Mouse (Mus musculus) CH12.LX (cell line): Measurements from ENCODE around the gene Rpl6. TPM values are rescaled to one million over a fixed set of nuclear protein-coding genes. Genes with fewer than 3 reads are reported as not detected.

ENCODE experiments used
- DNase-seq: peaks from one replicate; pipeline ENCODE4 v3.0.0-alpha.2; 2013; ENCODE audit errors: extremely low read depth
- H3K27ac ChIP-seq: 2 replicates; pipeline ENCODE4 v1.5.1; 2012; ENCODE audit warnings: low read depth, mild to moderate bottlenecking, control low read depth, moderate library complexity; ENCODE audit not compliant: insufficient read depth
- H3K27me3 ChIP-seq: replicated peaks from 2 replicates; pipeline ENCODE3; 2012; ENCODE audit warnings: inconsistent platforms
- H3K36me3 ChIP-seq, 2 experiments: replicated peaks in 1 of 2; 2 replicates each; pipeline versions ENCODE3 to v1.6.1; 2012; ENCODE audit warnings: inconsistent platforms in 1 of 2, low read length in 1 of 2, mild to moderate bottlenecking in 1 of 2, mixed read lengths in 1 of 2, moderate library complexity in 1 of 2; ENCODE audit not compliant: control insufficient read depth in 1 of 2, insufficient read depth in 1 of 2
- H3K4me1 ChIP-seq, 2 experiments: 2 replicates each; pipeline ENCODE4 v1.6.1; 2012; ENCODE audit warnings: inconsistent platforms in 1 of 2, moderate library complexity in 1 of 2; ENCODE audit not compliant: insufficient read depth in 2 of 2, control insufficient read depth in 1 of 2
- H3K4me2 ChIP-seq: 2 replicates; pipeline ENCODE4 v1.6.1; 2012; ENCODE audit warnings: low read depth, mild to moderate bottlenecking, control low read depth; ENCODE audit not compliant: poor library complexity, insufficient read depth, severe bottlenecking
- H3K4me3 ChIP-seq, 3 experiments: fragments of 150-350 bp in 1 of 3; sonication (generic) in 1 of 3; replicated peaks in 1 of 3; 2 replicates each; pipeline versions ENCODE3 to v1.5.1; 2011 to 2012; ENCODE audit warnings: low read depth in 2 of 3, low read length in 2 of 3, mild to moderate bottlenecking in 2 of 3, moderate library complexity in 2 of 3, control low read depth in 1 of 3, improper control_type of control experiment in 1 of 3, inconsistent platforms in 1 of 3, mixed read lengths in 1 of 3; ENCODE audit not compliant: poor library complexity in 1 of 3
- H3K79me2 ChIP-seq: replicated peaks from 2 replicates; pipeline ENCODE4 v1.6.1; 2012; ENCODE audit warnings: mild to moderate bottlenecking, moderate library complexity; ENCODE audit not compliant: control insufficient read depth, poor library complexity, insufficient read depth, severe bottlenecking; ENCODE audit errors: extremely low read depth
- H3K9ac ChIP-seq: 2 replicates; pipeline ENCODE4 v1.6.1; 2012; ENCODE audit warnings: low read depth, mild to moderate bottlenecking, control low read depth, moderate library complexity; ENCODE audit not compliant: insufficient read depth
- H3K9me3 ChIP-seq: replicated peaks from 2 replicates; pipeline ENCODE3; 2012; ENCODE audit warnings: low read length, inconsistent platforms, mixed read lengths
- BHLHE40 ChIP-seq: IDR thresholded peaks from 2 replicates; pipeline ENCODE4 v1.6.1; 2011; ENCODE audit warnings: mild to moderate bottlenecking, low read depth, low read length, improper control_type of control experiment
- CHD1 ChIP-seq: IDR thresholded peaks from 2 replicates; pipeline ENCODE4 v1.6.1; 2012; ENCODE audit warnings: low read depth, low read length, improper control_type of control experiment, inconsistent platforms
- ETS1 ChIP-seq: conservative IDR thresholded peaks from 2 replicates; pipeline ENCODE4 v1.6.1; 2012; ENCODE audit warnings: low read depth, mild to moderate bottlenecking, inconsistent platforms, low read length, improper control_type of control experiment, moderate library complexity
- MAX ChIP-seq: IDR thresholded peaks from 2 replicates; pipeline ENCODE4 v1.6.1; 2011; ENCODE audit warnings: low read length, improper control_type of control experiment
- MAZ ChIP-seq: IDR thresholded peaks from 2 replicates; pipeline ENCODE4 v1.6.1; 2012; ENCODE audit warnings: low read depth, mild to moderate bottlenecking, inconsistent platforms, low read length, improper control_type of control experiment, moderate library complexity
- MEF2A ChIP-seq: IDR thresholded peaks from 2 replicates; pipeline ENCODE4 v1.6.1; 2014; ENCODE audit warnings: low read depth, mild to moderate bottlenecking, inconsistent platforms, low read length, improper control_type of control experiment, borderline replicate concordance
- MXI1 ChIP-seq: IDR thresholded peaks from 2 replicates; pipeline ENCODE4 v1.6.1; 2011; ENCODE audit warnings: mild to moderate bottlenecking, low read depth, low read length, improper control_type of control experiment
- NRF1 ChIP-seq: IDR thresholded peaks from 2 replicates; pipeline ENCODE4 v1.6.1; 2014; ENCODE audit warnings: low read depth, mild to moderate bottlenecking, inconsistent platforms, low read length, improper control_type of control experiment, moderate library complexity
- POLR2A ChIP-seq: IDR thresholded peaks from 2 replicates; pipeline ENCODE4 v1.6.1; 2011; ENCODE audit warnings: low read depth, mild to moderate bottlenecking, improper control_type of control experiment, low read length
- SMC3 ChIP-seq: IDR thresholded peaks from 2 replicates; pipeline ENCODE4 v1.6.1; 2011; ENCODE audit warnings: low read depth, low read length, improper control_type of control experiment
- TBP ChIP-seq: conservative IDR thresholded peaks from 2 replicates; pipeline ENCODE4 v1.6.1; 2011; ENCODE audit warnings: low read depth, low read length, improper control_type of control experiment
- TCF12 ChIP-seq: IDR thresholded peaks from 2 replicates; pipeline ENCODE4 v1.6.1; 2014; ENCODE audit warnings: low read depth, mild to moderate bottlenecking, inconsistent platforms, low read length, improper control_type of control experiment
- USF1 ChIP-seq: IDR thresholded peaks from 2 replicates; pipeline ENCODE4 v1.6.1; 2014; ENCODE audit warnings: low read depth, mild to moderate bottlenecking, inconsistent platforms, low read length, improper control_type of control experiment
- USF2 ChIP-seq: conservative IDR thresholded peaks from 2 replicates; pipeline ENCODE4 v1.6.1; 2011; ENCODE audit warnings: low read depth, low read length, improper control_type of control experiment
- ZC3H11A ChIP-seq: IDR thresholded peaks from 2 replicates; pipeline ENCODE4 v1.6.1; 2012; ENCODE audit warnings: low read depth, mild to moderate bottlenecking, inconsistent platforms, low read length, improper control_type of control experiment
- ZKSCAN1 ChIP-seq: IDR thresholded peaks from 2 replicates; pipeline ENCODE4 v1.6.1; 2012; ENCODE audit warnings: low read depth, inconsistent platforms, low read length, improper control_type of control experiment, borderline replicate concordance
- ZNF384 ChIP-seq: IDR thresholded peaks from 2 replicates; pipeline ENCODE4 v1.6.1; 2012; ENCODE audit warnings: low read depth, low read length, improper control_type of control experiment, inconsistent platforms
- dilution Hi-C: fragments of 300-500 bp; cut with MboI; formaldehyde crosslinking; loops from 2 replicates; pipeline ENCODE4 v1.14.3; 2020; ENCODE audit warnings: low sequenced_read_pairs; ENCODE audit not compliant: extremely low pct_unique_long_range_greater_than_20kb, extremely low pct_ligation_motif_present
- in situ Hi-C: fragments of 300-500 bp; cut with MboI; formaldehyde crosslinking; loops from 3 replicates; pipeline ENCODE4 v1.14.3; 2019; ENCODE audit warnings: low sequenced_read_pairs, low pct_ligation_motif_present, low pct_unique_long_range_greater_than_20kb, mixed read lengths
- polyA plus RNA-seq: library from polyadenylated mRNA; unstranded; fragments of >175 nt; gene quantifications from 2 replicates; pipeline ENCODE4 v1.2.1, GENCODE M21; 2012; ENCODE audit warnings: low read depth; ENCODE audit not compliant: insufficient read length
- total RNA-seq, 2 experiments: library from RNA; depleted of rRNA; stranded (reverse); fragments of 300-350 nt in 1 of 2; fragments of >200 nt in 1 of 2; gene quantifications; 2 replicates each; pipeline ENCODE4 v1.2.3; 2012 to 2014

Gene Rpl6
- total and polyA plus RNA-seq, 3 experiments: 2,433 to 2,694 (median 2,607) TPM

DNA sequence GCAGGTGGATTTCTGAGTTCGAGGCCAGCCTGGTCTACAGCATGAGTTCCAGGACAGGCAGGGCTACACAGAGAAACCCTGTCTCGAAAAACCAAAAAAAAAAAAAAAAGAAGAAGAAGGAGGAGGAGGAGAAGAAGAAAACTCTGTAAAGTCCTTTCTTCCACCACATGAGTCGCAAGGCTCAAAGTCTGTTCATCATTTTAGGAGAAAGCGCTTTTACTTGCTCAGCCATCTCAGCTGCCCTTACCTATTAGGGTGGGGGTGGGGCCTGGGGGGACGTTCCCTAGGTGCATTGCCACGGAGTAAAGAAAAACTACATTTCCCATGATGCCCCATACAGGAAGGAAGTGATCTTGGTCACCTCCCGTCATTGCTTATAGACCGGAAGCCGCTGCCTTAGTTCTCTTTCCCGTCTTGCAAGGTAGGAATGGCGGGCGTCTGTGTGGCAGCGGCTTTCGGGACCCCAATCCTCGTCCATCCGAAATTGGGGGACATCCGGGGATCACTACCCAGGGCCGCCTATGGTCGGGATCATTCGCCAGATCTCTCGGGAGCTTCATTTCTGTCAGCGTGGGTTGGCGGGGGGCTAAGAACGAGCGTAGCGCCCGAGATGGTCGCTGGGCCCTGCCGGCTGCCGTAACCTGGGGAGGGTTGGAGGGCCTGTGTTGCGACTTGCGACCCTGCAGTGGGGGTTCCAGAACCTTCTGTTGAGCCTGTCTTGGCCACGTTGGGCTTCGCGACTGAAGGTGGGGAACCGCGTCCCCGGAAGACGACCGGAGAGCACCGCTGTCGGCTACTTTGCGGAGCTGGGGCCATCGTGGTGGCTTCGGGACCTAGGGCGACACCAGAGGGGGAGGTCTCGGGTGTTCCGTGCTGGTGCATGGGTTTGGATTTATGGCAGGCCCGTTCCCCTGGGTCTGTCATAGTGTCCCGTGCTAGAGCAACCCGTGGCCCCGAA, at the start of gene Rpl6 (continued):
- TF ChIP-seq BHLHE40 (peak; percentile 28; the same call in 1 of the 2 replicates), ZNF384 (peak; percentile 77)
- TF ChIP-seq, all 38 proteins: peak for 27

DNA sequence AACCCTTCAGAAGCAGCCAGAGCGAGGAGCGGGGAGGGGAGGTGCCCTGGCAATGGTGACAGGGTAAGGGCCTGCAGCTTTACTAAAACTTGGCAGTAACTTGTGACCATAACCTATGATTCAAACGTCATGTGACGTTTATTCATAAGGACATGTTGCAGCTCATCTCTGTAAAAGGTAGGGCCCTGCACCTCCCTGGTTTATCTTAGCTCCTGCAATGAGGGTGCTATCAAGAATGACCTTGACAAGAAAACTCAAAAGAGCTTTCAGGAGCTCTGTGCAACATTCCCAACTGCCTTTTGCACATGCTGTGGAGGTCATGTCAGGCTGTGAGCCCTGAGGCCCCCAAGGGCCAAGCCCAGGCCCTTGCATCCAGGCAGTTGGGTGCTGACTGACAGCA, 48.2 kb upstream of the Rpl6 start:
- Histone ChIP-seq H3K4me3 (no peak overlapping the region), H3K4me2 (no peak overlapping the region), H3K36me3 (peaks cover 65 to 97% of the 10 kb centered on the region in 2 experiments), H3K79me2 (no peaks in the 10 kb centered on the region), H3K27ac (no peak overlapping the region), H3K4me1 (peaks cover 0 to 30% of the 10 kb centered on the region in 2 experiments; a peak in 2 of 4 replicates), H3K9me3 (no peaks in the 10 kb centered on the region), H3K9ac (no peak overlapping the region), H3K27me3 (no peaks in the 10 kb centered on the region)
- in situ Hi-C loops (no loop called here), dilution Hi-C loops (no loop called here)
- DNase-seq: no peak
- TF ChIP-seq MEF2A: no peak

DNA sequence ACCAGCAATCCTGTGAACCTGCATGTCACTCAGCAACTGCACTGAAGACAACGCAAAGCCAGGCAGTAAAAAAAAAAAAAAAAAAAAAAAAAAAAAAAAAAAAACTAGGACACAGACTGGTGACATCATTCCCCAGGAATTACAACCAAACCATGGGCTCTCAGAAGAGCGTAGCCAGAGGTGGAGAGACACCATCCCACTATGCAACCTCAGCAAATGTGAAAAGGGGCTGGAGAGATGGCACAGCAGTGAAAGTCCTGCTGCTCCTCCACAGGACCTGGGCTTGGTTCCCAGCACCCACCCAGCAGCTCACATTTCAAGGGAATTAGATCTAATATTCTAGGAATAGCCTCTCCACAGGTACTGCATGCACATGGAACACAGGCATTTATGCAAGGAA, 47.3 kb upstream of the Rpl6 start:
- Histone ChIP-seq H3K4me2 (no peak overlapping the region), H3K79me2 (no peaks in the 10 kb centered on the region), H3K27ac (no peak overlapping the region), H3K9ac (no peak overlapping the region), H3K36me3 (peaks cover 69 to 98% of the 10 kb centered on the region in 2 experiments), H3K9me3 (no peaks in the 10 kb centered on the region), H3K4me3 (no peak overlapping the region), H3K27me3 (no peaks in the 10 kb centered on the region), H3K4me1 (peaks cover 0 to 22% of the 10 kb centered on the region in 2 experiments; a peak in 2 of 4 replicates)
- in situ Hi-C loops (no loop called here), dilution Hi-C loops (no loop called here)
- no peak for DNase-seq
- TF ChIP-seq USF1: no peak
- no peak for TF ChIP-seq ZKSCAN1
- TF ChIP-seq NRF1: no peak
- no peak for TF ChIP-seq POLR2A
- TF ChIP-seq MAX: no peak
- no peak for TF ChIP-seq MEF2A
- TF ChIP-seq ZC3H11A: no peak
- TF ChIP-seq BHLHE40: no peak
- TF ChIP-seq CHD1: no peak
- no peak for TF ChIP-seq MXI1
- no peak for TF ChIP-seq USF2
- no peak for TF ChIP-seq ETS1
- TF ChIP-seq SMC3: no peak
- no peak for TF ChIP-seq MAZ
- TF ChIP-seq TCF12: no peak
- TF ChIP-seq TBP: no peak
- TF ChIP-seq, all 38 proteins: peak for 0
